Mouse (Mus musculus): ENCODE results near the gene Zfp784. TPM values are rescaled to one million over a fixed set of nuclear protein-coding genes. Genes with fewer than 3 reads are reported as not detected.
"Not testable (repeated sequence)": the region's sequence is repeated elsewhere in the genome, so short reads cannot be mapped to it uniquely, and the experiment has no call there.

Gene Zfp784
- 1 to 10 TPM; 5.1 to 5.4 TPM for total RNA-seq (2021)

DNA sequence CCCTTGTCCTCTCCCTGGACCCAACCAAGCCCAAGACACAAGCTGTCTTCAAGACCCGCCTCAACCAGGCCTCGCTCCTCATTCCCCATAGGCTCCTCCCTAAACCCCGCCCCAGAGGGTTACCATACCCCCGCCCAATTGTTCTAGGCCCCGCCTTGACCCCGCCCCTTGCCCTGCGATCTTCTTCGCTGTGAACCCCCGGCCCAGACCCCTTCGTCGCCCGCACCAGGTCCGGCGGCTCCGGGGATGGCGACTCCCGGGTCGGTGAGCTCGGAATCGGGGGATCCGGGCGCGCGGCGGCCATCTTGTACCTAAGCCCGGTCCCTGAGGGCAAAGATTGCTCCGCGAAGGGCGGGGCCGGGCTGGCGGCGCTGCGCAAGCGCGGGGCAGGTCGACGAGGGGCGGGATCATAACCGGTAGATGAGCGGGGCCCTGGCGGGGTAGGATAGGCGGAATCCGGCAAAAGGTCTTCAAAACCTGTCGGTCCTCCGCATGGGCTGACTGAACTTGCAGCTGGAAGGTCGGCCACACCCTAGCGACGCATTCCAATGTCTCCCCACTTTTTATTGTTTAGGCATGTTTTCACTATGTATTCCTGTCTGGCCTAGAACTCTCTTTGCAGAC is at the start of gene Zfp784:
Gene Zfp784, minus strand, starts transcription at position 338 of the 624 bp plus-strand sequence.
- DNase-seq, result peak; percentile 94

DNA sequence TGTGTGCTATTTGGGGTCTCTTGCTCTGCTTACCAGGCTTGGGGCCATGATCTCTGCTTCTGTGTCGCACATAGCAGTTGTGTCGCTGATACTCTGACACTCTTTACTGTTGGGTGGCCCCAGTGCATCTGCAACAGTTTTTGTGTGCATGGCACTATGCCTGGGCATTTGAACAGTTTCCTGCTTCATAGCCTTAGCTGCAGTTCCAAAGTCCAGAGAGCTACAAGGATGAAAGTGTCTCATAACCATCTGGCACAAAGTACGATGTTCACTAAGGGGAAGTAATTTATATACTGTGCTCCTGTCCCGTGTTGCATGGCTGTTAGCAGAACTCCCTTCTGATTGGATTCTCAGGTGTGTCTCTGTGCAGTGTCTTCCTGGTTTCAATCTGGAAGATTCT is 49.6 kb upstream of the Zfp784 start:
- DNase-seq, result no peak

- no peak for DNase-seq
These were observed 48.7 kb upstream of the Zfp784 start for GRCm38 (mm10) chr7:5086921-5087440.

DNA sequence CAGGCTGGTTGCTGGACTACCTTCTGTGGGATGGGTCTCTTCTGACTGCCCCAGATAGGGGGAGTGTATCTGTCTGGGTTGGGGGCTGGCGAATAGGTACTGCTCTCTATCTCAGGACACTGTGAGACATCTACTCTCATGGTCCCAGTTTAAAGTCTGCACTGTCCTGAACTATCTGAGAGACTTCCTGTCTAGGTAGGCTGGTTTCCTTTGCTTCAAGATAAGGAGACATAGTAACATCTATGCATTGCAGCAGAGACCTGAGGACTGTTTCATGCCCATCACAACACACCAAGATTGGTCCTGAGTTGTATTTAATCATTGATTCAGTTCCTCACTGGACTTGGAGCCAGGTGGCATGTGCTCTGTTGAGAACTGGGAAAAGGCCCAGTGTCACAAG is 47.3 kb upstream of the Zfp784 start:
- no peak for DNase-seq

GRCm38 (mm10) chr7:5083325-5084105 is 45.3 kb upstream of the Zfp784 start:
- no peak for DNase-seq

DNA sequence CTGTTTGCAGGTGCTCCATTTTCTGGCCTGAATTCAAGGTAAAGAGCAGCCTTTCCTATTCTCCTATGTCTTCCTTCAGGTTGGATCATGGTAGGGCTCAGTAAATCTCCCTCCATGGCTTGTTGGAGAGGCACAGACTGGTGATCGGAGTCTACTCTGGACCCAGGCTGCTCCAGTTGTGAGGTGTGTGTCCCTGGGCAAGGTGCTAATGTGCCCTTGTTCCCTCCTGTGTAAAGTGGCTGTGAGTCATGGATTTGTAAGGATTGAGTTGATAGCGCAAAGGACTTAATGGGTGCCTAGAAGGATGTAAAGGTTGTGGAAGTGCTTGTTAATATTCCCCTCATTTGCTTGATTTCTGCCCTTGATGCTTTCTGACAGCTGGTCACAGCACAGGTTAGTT is 43.7 kb upstream of the Zfp784 start:
- no peak for DNase-seq

GRCm38 (mm10) chr7:5081241-5081640 is 43.0 kb upstream of the Zfp784 start:
- no peak for DNase-seq

- DNase-seq, result no peak
These were observed 42.6 kb upstream of the Zfp784 start for GRCm38 (mm10) chr7:5080815-5081214.

DNA sequence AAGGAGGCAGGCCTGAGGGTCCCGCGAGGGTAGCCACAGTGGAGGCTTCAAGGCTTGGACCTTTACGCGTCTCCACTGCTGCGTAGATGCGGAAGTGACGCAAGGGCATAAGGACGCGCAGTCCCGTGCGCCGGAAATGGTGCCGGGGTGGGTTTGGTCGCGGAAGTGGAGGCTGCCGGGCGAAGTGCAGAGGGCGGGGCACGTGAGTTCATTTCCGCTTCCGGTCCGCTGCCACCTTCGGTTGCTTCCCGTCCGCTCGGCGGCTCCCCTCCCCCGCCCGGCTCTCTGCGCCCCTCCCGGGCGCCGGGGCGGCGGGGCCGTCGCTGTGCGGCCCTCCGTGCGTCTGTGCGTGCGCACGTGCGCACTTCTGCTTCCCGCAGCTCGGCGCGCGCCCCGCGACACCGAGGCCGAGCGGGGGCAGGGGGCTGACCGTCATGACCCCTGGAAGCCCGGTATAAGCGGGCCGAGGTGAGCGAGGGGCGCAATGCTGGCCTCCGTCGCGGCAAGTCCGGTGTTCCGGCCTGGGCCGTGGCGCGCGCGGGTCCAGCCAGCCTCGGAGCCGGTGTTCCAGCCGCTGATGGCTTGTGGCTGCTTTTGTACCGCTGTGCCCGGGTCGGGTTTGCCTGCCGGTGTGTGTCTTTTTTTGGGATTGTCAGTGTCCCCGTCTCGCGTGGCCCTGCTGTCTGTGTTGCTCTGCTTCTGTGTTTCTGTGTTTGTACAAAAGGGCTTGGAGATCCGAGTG is 41.9 kb upstream of the Zfp784 start, which contains the start of gene Epn1:
Gene Epn1, plus strand, starts transcription at position 226 of the 742 bp plus-strand sequence.
- peak; percentile 97 for DNase-seq

- DNase-seq, result not testable (repeated sequence)
These were observed 41.2 kb upstream of the Zfp784 start for GRCm38 (mm10) chr7:5079365-5080009.

- DNase-seq, result no peak
These were observed 38.7 kb upstream of the Zfp784 start for GRCm38 (mm10) chr7:5076931-5077330.

GRCm38 (mm10) chr7:5074984-5075383 is 36.7 kb upstream of the Zfp784 start:
- DNase-seq, result no peak

DNA sequence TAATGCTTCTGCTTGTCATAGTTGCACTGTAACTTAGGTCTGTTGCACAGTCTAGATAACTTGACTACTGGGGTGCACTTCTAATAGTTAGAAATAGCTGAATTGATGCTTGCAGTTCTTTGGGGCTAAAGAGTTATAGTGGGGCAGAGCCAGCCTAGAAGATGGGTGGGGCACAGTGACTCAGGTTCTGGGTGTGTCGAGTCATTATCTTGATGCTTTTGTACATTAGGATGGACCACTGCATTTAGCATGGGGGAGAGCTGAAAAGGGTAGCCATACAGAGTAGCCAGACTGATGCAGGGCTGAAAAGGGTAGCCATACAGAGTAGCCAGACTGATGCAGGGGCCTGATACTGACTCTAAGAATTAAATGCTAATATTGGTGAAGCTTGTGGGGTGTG is 35.3 kb upstream of the Zfp784 start:
- DNase-seq, result no peak

- DNase-seq, result no peak
These were observed 26.6 kb upstream of the Zfp784 start for GRCm38 (mm10) chr7:5064886-5065285.

- no peak for DNase-seq
These were observed 24.2 kb upstream of the Zfp784 start for GRCm38 (mm10) chr7:5062360-5063001.

GRCm38 (mm10) chr7:5061774-5062359 is 23.6 kb upstream of the Zfp784 start, which contains the start of gene U2af2:
Gene U2af2 (plus strand): TSS chr7:5062143.
- DNase-seq, result peak; percentile 91 to 92

- DNase-seq, result peak; percentile 98
These were observed 22.9 kb upstream of the Zfp784 start for GRCm38 (mm10) chr7:5060944-5061773.

DNA sequence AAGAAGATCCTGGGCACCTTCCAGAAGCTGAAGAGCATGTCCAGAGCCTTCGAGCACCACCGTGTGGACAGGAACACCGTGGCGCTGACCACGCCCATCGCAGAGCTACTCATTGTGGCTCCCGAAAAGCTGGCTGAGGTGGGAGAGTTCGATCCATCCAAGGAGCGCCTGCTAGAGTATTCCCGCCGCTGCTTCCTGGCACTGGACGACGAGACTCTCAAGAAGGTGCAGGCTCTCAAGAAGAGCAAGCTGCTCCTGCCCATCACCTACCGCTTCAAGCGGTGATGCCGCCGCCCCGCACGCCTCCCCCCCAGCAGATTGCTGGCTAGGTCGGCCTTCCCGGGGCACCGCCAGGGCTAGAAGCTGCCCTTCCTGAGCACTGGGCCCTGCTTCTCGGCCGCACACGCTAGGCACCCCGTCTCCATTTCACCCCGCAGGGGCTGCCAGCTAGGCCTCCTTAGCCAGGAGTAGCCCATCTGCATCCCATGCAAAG is 22.0 kb upstream of the Zfp784 start:
- DNase-seq, result peak in 1 of 2 experiments; percentile 70

GRCm38 (mm10) chr7:5059421-5059820 is 21.2 kb upstream of the Zfp784 start:
- no peak for DNase-seq

DNA sequence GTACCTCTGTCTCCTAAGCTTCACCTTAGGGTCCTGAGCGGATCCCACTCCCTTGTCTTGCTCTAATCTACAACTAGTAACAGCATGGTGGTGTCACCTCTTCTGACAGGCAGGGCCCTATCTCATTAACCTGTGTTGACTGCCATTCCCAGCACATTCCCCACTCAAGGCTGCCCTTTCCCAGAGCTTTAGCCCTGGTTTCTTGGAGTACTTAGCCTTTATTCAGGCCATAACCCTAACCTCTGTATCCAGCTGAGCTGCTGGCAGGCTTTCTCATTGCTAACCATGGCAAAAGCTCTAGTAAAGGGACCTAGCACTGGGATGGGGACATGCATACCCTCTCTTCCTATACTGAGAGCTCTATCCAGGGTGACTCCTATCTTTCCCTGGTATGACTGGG is 20.4 kb upstream of the Zfp784 start:
- DNase-seq, result no peak
